Mouse (Mus musculus) heart, postnatal 0 days (tissue): ENCODE data around the gene Ap4e1.
A peak's percentile ranks its signal among the peaks of the same experiment; 100 is the strongest.

Experiments
- CTCF ChIP-seq: IDR thresholded peaks from 2 replicates; pipeline ENCODE4 v1.5.1; 2016; ENCODE audit warnings: antibody characterized with exemption, control low read depth, low read depth
- EP300 ChIP-seq: IDR thresholded peaks from 2 replicates; pipeline ENCODE4 v1.6.1; 2016; ENCODE audit warnings: antibody characterized with exemption, low read depth

DNA sequence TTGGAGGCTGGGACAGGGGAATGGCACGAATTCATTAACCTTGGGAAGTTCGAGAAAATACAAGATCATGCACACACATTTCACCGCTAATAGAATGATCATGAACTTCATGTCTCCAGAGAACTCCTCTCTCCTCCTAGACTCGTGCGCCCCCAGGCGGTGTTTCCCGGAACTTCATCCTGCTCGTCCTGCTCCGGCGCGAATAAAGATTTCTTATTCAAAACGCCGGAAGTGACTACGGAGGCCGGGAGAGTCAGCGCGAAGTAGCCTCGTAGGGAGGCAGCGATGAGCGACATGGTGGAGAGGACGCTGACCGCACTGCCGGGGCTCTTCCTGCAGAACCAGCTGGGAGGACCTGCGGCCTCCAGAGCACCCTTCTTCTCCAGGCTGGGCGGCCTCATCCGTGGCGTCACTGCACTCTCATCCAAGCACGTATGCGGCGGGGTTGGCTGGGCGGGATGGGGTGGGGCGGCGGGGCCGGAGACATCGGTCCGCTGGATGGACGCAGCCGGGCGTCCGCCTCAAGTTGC lies at the start of gene Ap4e1:
- TF ChIP-seq CTCF (peak; percentile 96), EP300 (peak; percentile 84)
